Mouse (Mus musculus) heart, postnatal 36 days (tissue): ENCODE results near the gene Cep104. TPM values are rescaled to one million over a fixed set of nuclear protein-coding genes. Genes with fewer than 3 reads are reported as not detected.

ENCODE experiments used
- DNase-seq, 2 experiments: peaks; one replicate each; pipeline ENCODE4 v3.0.0; 2021 to 2022
- intact Hi-C: fragments of 180-260 bp; cut with DNase I; formaldehyde crosslinking; loops from one replicate; pipeline ENCODE4 v1.15.1; 2025
- total RNA-seq, 2 experiments: library from RNA; stranded (reverse); gene quantifications; 2 replicates each; pipeline ENCODE4 v1.2.3; 2021

Cep104 gene
- total RNA-seq, 2 experiments from 2014 or later, result 28.0 to 29.6 TPM

DNA sequence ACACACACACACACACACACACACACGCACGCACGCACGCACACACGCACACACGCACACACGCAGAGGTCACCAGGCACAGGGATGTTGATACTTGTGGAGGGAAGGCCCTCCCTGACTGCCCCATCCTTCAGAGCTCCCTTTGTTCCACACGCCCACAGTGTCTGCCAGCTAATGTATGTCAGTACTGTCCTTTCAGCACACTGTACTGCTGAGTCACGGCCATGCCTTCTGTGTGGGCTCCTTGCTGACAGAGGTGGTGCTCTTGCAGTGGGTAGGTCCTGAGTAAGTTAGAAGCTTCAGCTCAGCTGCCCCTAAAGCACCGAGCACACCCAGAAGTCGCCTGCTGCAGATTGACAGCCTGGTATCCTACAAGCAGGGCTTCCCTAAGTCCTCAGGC is 5.5 kb downstream of the Cep104 start:
- DNase-seq, result no peak
- intact Hi-C loops, result no loop called here

DNA sequence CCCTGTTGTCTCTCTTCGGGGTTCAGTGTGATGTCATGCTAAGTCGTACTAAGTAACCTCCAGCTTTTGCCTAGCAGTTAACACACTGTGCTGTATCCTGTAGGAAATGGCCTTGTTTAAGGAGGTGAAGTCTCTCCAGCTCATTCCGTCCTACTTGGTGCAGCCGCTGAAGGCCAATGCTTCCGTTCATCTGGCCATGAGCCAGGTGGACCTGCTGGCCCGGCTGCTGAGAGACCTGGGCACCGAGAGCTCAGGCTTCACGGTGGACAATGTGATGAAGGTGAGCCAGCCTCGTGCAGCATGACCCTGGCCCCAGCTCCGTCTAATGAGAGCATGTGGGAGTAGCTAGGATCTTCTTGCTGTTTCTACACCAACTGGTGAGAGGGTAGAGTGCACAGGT is 17.7 kb downstream of the Cep104 start:
- no peak for DNase-seq
- intact Hi-C loops, result no loop called here

DNA sequence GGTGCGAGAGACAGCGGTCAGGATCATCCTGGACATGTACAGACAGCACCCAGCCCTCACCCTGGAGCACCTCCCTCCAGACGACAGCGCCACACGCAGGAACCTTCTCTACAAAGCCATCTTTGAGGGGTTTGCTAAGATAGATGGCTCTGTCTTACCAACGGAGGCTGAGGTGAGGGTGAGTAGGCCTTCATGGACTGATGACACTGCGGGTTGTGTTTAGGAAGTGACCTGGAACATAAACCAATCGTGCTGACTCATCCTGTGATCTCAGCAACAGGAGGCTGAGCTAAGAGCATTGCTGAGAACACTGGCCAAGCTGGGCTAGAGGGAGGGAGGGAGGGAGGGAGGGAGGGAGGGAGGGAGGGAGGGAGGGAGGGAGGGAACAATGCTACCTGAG is 18.5 kb downstream of the Cep104 start:
- DNase-seq, result no peak
- intact Hi-C loops, result no loop called here

DNA sequence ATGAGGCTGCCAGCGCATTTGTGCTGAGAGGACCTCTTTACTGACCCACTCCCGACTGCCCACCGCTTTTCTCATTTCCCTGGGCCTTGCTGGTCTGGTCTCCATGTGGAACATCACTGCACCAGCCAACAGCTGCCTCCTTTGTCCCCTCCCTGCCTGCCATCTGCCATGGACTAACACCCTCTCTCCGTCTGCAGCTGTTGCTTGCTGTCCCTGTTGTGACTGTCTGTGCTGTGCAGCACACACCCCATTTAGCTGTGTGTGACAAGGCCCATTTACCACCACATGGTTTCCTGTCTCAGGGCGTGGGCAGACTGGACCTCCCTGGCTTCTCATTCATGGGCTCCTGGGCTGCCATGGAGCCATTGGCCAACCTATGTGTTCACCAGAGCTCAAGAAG is 30.5 kb downstream of the Cep104 start:
- intact Hi-C loops, result no loop called here
- DNase-seq, result no peak

DNA sequence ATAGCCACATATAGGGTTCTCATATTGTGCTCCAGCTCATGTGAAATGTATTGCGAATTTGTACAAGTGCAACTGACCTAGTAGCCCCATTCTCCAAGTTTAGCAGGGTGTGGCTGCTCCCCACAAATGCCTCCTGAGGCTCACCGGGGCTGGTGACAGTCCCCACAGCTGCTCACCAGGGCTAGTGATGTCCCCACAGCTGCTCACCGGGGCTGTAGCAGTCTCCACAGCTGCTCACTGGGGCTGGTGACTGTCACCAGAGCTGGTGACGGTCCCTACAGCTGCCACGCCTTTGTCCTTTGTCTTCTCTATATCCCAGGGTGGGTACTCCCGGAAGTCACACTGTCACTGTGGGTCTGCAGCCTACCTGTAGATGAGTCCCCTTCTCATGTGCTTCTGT is 31.3 kb downstream of the Cep104 start:
- intact Hi-C loops, result no loop called here
- no peak for DNase-seq

DNA sequence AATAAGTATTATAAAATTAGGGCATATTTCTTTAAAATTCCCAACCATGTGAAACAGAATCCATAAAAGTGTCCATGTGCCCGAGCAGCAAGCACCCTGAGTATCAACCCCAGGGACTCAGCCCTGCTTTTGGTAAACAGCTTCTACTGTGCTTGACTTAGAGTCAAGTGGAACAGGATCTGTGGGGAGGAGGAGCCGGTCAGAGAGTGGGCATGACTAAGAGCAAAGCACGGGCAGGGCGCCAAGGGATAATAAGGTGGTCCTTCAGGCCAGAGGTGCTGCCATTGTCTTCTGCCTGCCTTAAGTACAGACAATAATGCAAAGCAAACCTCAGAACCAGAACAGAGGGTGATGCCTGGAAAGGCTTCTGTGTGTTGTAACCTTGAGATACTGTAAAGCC is 32.8 kb downstream of the Cep104 start:
- intact Hi-C loops, result no loop called here
- no peak for DNase-seq

DNA sequence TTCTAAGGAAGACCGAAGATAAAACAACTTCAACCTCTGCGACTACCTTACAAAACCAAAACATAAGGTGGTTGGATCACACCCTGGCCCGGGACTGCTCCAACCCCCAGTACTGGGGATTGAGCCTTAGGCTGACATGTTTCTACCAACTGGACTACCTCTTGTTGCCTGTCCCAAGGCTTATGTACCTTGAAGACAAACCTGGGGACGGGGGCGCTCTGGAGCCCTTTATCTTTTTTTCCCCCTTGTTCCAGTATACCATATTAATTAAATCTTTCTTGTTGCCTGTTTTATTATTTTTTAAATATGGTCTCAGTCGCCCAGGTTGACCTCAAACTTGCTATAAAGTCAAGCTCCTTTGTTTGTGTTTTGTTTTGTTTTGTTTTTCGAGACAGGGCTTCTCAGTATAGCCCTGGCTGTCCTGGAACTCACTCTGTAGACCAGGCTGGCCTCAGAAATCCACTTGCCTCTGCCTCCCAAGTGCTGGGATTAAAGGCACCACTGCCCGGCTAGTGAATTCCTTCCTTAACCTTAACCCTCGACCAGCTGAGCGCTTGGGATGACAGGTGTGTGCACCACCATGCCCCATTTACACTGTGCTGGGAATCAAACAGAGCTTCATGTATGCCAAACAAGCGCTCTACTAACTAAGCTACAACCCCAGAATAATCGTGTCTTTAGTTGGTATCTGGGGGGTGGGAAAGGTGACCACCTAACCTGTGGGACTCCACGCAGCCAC is 36.1 kb downstream of the Cep104 start:
- intact Hi-C loops, result loop anchor here (1.0 to 2.0 kb wide), 2 partner anchors 36 to 56 kb away; partner anchors contain the start of genes Cep104 and Dffb

DNA sequence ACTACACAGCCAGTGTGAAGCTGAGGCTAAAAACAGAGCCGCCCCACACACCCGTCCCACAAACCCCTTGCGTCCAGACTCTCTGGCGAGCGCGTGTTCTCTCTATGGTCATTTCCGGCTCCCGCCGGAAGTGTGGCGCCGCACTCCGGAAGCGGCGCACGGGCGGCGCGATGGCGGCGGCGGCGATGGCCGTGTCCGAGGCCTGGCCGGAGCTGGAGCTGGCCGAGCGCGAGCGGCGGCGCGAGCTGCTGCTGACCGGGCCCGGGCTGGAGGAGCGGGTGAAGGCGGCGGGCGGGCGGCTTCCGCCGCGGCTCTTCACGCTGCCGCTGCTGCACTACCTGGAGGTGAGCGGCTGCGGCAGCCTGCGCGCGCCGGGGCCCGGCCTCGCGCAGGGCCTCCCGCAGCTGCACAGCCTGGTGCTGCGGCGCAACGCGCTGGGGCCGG is 36.7 kb downstream of the Cep104 start, which contains the start of gene Lrrc47:
Lrrc47 (plus strand) TSS at position 86 of the 444 bp plus-strand sequence.
- intact Hi-C loops, result loop anchor here (1.0 to 2.0 kb wide), 2 partner anchors 37 to 56 kb away; partner anchors contain the start of genes Cep104 and Dffb
- DNase-seq, result peak; percentile 81 to 87

More for the DNA sequence above, 36.1 kb downstream of the Cep104 start:
- DNase-seq, result no peak

DNA sequence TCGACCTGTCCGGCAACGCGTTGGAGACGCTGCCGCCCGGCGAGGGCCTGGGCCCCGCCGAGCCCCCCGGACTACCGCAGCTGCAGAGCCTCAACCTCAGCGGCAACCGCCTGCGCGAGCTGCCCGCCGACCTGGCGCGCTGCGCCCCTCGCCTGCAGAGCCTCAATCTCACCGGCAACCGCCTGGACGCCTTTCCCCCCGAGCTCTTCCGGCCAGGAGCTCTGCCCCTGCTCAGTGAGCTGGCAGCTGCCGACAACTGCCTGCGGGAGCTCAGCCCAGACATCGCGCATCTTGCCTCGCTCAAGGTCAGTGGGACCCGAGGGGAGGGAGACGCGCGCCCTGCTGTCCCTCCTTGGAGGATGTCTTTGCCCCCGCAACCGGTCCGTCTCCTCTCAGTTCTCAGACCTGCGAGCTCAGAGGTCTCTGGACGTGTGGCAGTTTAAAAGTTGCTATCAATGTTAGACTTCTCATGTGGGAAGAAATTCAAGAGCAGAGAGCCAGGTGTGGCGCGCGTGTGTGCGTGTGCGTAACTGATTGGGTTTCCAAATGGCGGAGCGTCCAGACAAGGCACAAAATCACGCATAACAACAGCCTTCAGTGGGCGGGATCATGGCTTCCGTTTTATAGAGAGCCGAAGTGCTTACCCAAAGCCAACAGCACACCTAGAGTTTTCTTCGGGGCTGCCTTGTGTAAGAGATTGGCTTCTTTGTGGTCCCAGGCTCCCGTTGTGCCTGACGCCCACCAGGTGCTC is 37.3 kb downstream of the Cep104 start:
- DNase-seq, result peak in 1 of 2 experiments; percentile 30

DNA sequence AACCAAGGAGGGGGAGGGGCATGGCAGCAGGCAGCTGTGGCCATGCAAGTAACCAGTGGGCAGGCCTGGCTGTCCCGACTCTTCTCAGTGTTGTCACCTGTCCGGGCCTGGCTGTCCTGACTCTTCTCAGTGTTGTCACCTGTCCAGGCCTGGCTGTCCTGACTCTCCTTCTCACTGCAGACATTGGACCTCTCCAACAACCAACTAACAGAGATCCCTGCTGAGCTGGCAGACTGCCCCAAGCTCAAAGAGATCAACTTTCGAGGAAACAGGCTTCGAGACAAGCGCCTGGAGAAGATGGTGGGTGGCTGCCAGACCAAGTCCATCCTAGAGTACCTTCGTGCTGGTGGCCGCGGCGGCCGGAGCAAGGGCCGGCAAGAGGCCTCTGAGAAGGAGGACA is 40.5 kb downstream of the Cep104 start:
- no peak for DNase-seq
- intact Hi-C loops, result no loop called here

More for the DNA sequence above, 37.3 kb downstream of the Cep104 start:
- intact Hi-C loops, result no loop called here

DNA sequence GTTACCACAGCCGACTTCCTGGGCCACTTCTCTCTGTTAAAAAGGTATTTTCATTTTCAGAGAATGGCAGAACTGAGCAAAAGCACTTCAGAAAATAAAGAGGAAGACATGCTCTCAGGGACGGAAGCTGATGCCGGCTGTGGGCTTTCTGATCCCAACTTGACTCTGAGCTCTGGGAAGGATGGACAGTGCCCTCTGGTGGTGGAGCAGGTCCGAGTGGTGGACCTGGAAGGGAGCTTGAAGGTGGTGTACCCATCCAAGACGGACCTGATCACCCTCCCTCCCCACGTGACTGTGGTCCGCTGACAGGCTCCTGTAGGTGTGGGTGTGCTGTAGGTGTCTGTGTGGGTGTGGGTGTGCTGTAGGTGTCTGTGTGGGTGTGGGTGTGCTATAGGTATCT is 44.6 kb downstream of the Cep104 start:
- DNase-seq, result peak in 1 of 2 experiments; percentile 50
- intact Hi-C loops, result no loop called here

DNA sequence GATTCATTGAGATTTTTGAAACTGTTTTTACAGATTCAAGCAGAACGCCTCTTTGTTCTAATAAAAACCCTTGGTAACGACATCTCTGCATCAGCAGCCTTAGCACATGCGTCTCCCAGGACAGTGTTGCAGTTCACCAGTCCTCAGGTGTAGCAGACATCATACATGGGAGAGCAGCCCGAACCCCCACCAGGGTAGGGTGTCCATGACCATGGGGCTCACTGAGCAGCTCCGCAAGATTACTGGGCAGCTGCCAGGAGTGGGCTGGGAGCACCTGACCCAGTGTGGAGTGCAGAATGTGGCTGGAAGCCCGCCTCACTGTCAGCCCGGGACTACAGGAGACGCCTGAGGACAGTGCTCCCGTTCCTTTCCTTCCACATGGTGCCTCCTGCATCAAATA is 46.4 kb downstream of the Cep104 start:
- no peak for DNase-seq
- intact Hi-C loops, result no loop called here

DNA sequence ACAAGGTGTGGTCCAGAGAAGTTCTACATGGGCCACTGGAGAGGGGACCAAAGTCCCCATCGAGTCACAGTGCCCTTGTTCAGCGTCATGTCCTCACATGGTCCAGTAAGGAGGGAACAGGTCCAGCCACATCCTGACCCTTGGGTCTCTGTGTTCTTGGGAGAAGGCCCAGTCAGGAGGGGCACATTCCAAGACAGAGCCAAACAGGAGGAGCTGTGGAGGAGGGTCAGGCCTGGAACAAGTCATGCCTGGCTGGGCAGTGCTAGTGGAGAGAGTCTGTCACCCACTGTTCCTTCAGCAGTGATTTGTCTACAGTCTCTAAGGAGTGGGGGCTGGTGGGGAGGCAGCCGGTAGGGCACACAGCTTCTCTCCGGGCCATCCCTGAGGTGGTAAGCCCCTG is 47.4 kb downstream of the Cep104 start:
- intact Hi-C loops, result no loop called here
- peak; percentile 38 to 41 for DNase-seq

DNA sequence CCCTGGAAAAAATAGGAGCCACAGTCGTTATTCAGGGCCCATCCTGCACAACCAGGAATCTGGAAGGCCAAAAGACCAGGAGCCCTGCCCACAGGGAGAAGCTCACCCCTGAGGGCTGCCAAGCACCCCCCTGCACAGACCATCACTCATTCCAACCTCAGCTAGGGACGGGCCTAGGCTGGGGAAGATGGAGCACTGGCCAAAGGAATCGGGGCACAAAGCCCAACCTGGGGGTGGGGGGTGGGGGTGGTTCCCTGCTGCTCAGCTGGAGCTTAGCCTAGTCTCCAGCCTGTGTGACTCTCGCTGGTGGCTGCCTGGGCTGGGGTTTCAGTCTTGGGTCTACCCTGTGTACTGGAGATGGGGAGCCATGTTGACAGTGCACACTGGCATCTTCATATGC is 47.9 kb downstream of the Cep104 start:
- intact Hi-C loops, result no loop called here
- no peak for DNase-seq

DNA sequence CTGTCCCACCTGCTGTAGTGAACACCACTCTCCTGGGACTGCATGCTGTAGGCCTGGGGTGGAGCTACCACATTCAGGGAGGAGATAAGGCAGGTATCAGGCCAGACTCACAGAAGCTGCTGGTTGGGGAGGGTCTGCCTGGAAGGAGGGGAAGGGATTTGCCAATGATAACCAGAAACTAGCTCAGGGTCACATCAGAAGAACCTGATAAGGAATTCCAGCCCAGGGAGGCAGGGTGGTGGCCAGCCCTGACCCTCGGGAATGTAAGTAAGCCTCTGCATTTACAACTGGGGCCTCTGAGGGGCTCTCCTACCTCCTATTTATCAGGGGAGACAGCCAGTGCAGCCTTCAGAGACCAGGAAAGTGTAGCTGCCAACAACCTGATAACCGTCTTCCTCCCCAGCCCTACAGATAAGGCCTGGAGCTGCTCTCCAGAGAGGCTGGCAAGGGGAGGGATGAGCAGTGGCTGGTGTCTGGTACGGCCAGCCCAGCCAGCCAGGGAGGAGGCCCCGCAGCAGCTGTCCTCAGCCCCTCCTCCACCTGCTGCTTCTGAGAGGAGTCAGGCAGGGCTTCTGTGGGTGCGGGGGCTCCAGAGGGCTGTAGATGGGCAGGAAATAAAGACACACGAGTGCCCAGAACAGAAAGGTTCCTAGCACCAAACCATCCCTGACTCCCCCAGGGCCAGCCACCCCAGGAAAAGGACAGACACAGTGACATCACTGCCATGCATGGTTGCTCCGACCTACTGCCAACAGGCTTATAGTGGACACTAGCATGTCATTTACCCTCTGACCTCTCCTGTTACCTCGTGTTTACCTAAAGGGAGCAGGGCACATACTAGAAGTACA is 49.0 kb downstream of the Cep104 start:
- intact Hi-C loops, result no loop called here
- no peak for DNase-seq

DNA sequence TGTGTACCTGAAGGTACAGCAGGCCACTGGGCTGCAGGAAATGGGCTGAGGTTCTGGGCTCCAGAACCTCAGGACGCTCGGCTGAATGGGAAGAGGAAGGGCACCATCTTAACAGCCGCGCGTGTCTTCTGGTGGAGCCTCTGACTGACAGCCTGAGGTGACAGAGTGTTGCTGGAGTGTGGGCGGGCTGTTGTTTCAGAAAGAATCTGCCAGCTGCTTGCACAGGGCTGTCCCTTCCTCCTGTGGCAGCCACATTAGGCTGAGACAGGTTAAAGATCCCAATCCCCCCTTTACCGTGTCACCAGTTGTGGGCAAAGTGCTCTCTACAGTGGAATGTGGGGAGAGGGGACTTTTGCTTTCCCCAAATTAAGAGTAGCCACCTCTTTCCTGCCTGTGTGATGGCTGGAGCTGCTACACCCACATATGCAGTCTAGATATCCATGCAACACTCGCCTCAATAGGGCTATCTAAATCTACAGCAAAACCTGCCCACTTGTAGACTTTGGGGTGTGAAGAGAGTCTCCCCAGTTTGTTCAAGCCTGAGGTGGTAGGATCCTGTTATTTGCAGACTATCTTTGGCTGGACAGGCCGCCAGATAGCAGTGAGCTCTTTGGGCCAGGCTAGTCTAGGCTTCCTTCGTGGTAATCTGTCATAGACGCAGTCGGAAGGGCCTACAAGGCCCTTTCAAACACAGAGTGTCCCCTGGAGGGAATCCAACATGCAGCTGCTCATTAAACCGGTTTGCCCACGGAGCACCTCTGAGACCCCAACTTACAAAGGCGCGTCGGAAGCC is 49.9 kb downstream of the Cep104 start:
- intact Hi-C loops, result no loop called here
- DNase-seq, result no peak

DNA sequence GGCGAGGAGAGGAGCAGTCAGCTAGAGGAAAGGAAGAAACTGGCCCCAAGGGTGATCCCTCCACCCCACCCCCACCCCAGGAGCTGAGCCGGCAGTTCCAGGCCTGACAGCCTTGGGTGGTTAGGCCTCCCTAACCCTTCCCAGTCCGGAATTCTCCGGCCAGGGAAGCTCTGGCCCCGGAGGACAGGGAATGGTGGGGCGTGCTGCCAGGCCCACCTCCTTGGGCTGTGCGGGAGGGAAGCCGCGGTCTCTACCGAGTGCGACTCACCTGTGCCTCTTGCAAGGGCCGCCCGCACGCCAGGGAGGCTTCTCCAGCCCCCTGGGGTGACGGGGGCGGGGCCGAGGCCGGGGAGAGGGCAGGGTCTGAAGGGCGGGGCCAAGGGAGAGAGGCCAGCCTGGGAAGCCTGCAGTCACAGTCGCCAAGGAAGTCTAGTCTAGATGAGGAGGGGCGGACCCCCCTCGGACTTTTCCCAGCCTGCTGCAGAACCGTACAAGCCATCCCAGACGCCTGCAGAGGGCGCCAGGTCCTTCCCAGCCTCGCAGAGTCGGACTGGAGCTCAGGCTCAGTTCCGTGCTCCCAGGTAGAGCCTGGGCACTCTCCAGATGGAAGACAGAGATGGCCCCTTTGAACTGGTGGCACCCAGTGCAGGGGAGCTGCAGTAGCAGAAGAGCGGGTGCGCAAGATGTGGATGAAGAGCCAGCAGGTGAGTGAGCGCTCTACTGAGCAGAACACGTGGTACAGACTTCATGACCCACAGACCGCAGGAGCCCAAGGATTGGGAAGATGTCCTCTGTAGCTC is 50.8 kb downstream of the Cep104 start, which contains the start of gene Smim1:
Smim1 (minus strand) TSS at position 590 of the 800 bp plus-strand sequence.
- peak; percentile 63 to 69 for DNase-seq
- intact Hi-C loops, result no loop called here

DNA sequence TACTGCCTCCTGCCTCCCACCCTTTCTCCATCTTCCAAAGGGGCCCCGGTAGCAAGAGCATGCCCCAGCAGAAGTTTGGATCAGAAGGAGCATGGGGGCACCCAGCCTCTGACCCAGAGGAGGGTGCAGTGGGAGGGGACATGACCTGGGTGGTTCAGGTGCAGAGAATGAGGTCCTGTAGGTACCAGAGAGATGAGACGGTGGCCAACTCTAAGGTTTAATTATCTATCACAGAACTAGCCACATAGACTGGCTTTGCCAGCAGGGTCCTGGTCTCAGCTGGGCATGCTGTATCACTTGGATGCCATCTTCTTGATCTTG is 51.4 kb downstream of the Cep104 start:
- intact Hi-C loops, result no loop called here
- no peak for DNase-seq

DNA sequence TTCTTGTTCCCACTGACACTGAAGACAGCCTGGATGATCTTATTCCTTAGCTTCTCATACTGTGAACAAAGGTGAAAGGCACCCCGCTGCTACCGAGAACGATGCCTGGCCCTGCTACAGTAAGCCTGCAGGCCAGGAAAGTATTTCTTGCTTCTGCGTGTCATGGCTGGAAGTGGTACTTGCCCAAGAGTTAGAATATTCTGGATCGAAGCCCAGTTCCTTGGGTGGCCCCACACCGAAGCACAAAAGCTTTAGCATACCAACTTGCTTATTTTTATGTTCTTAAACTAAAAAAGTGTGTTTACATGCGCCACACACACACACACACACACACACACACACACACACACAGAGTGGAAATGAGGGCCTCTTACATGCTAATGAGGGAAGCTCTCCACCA is 53.1 kb downstream of the Cep104 start:
- intact Hi-C loops, result no loop called here
- DNase-seq, result no peak
